Mouse (Mus musculus) heart, adult 11 months (tissue): ENCODE measurements around the gene Taar7d.
"Not testable (repeated sequence)": the region's sequence is repeated elsewhere in the genome, so short reads cannot be mapped to it uniquely, and the experiment has no call there.

Experiments
- DNase-seq: peaks from one replicate; pipeline ENCODE4 v3.0.0; 2022

The Taar7d gene

DNA sequence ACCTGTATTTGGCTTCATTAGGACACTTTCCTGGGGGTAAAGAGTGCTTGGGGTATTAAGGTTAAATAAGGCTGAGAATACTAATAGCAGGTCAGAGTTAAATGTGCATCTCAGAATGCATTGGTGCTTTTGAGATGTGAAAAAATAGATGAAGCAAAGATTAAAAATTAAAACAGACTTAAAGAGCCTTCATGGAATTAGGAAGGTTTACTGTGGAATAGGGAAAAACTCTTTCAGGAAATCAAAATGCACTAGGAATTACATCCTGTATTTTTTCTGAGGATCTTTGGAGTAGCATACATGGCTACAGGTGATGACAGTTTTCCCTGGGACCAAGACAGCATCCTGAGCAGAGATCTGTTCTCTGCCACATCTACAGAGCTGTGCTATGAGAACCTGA, at the start of gene Taar7d:
Gene Taar7d (plus strand): TSS at position 301 of the 400 bp plus-strand sequence.
- DNase-seq, result no peak

DNA sequence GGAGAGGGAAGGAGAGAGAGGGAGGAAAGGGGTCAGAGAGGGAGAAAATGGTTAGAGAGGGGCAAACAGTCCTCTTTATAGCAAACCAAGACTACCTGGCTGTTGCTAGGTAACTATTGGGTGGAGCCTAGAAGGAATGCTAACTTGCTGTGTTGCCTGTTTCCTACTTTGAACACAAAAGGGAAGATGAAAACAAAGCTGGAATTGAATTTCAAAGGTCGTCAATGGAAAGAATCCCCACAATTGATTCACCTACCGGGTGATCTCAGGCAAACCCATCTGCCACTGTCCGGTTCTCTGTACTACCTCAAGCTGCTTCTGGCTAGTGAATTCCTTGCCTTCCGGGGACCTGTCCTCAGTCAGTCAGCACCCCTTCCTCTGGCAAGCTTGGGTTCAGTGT, 49.1 kb upstream of the Taar7d start:
- DNase-seq, result no peak

DNA sequence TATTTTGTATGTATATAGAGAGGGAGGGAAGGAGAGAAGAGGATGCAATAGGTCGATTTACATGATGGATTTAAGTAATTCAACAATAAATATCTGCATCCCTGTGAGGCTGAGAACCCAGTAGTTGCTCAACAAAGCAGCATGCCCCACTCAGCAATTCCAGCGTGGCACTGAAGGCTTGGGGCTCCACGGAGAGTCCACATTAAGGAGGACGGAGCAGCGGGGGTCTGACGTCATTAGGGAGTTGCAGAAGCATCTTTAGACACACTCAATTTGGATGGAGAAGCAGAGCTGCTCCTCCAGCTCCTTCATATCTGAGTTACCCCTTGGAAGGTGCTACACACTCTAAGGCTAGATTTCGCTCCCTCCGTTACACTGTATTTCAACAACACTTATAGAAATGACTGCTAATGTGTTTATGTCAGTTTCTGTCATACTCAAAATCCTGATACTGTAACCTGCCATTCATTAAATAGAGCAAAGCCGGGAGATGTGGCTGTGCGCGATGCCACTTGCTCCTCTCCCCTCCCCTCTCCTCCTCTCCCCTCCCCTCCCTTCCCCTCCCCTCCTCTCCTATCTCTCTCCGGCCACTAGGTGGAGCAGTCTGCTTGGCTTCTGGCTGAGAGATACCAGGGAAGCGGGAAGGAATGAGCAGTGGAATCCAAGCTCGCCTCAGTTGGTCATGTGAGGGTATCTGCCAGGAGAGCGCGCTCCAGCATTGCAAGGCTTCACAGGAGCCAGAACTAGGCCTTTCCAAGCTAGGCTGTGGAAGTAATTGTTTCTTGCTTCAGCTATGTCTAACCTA, 47.9 kb upstream of the Taar7d start:
- peak; percentile 95 for DNase-seq

DNA sequence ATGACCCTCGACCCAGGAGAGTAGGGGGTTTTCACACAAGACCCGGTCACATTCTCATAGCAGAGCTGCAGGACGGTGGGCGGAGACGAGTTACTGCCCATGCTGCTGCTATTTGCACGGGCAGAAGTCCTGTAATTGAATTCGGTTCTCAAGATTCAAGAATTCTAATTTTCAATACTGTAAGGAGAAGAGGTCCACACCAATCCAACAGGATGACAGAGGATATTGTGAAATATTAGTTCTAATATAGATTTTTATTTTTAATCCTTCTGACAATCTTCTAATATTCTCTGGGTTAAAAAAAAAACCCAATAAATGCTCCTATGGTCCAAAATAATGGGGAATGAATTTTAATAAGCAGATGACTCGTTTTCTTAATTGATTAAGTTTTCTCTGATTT, 41.5 kb upstream of the Taar7d start, which contains the start of gene Taar6:
Gene Taar6 (minus strand): TSS at position 101 of the 400 bp plus-strand sequence.
- no peak for DNase-seq

DNA sequence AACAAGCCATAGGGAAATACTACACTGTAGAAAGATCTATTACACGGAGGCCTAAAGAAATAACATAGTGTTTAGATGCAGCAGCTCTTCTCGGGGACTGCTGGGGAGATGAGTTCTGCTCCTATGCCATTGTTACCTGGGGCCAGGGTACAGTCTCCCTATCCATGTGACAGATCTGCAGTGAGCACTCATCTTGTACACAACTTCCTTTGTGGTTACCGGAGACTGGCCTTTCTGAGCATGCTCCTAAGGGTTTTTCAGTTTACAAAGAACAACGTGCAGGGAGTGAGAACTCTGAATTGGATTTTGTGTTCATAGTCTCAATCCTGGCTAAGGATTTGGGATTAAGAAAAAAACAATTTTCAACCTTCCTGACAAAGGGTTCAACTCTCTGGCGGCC, 40.6 kb upstream of the Taar7d start:
- DNase-seq, result no peak

DNA sequence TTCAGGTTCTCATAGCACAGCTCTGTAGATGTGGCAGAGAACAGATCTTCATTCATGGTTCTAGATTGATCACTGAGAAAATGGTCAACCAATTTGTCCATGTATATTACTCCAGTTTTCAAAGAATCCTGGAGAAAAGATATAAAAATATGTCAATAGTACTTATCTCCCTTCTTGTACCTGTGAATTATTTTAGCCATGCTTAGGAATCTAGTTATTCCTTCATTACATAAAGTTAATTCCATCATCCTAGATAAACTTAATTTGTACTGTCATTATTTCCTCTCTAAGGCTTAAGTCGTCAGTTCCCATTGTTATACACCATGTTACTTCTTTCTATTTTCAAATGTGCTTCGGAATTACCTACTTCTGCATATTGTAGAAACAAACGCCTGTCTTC, 33.6 kb upstream of the Taar7d start, which contains the start of gene Taar7a:
Gene Taar7a (minus strand): TSS at position 101 of the 400 bp plus-strand sequence.
- no peak for DNase-seq

DNA sequence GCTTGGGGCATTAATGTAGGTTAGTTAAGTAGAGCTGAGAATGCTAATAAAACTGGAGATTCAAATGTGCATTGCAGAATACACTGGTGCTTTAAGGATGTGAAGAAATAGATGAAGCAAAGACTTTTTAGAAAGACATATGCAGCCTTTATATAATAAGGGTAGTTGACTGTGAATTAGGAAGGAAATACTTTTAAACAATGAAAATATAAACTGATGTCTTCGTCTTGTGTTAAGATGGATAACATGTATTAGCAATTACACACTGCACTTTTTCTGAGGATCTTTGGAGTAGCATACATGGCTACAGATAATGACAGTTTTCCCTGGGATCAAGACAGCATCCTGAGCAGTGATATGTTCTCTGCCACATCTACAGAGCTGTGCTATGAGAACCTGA, 27.4 kb upstream of the Taar7d start, which contains the start of gene Taar7b:
Gene Taar7b (plus strand): TSS at position 301 of the 400 bp plus-strand sequence.
- no peak for DNase-seq

DNA sequence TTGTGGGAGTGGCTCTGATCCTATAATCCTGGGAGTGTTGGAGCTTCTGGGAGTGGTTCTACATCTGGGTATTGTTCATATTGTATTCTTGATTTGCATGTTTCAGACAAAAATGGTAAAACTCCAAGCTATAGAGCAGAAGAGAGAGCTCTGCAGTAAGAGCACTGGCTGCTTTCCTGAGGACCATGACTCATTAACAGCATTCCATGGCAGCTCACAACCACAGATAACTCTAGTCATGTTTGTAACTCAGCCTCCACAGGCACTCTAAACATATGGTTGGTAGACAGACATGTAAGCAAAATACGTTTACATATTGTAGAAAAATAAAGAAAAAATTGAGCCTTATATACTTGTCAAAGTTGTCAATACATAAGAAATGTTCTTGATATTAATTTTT, 20.6 kb upstream of the Taar7d start:
- no peak for DNase-seq

DNA sequence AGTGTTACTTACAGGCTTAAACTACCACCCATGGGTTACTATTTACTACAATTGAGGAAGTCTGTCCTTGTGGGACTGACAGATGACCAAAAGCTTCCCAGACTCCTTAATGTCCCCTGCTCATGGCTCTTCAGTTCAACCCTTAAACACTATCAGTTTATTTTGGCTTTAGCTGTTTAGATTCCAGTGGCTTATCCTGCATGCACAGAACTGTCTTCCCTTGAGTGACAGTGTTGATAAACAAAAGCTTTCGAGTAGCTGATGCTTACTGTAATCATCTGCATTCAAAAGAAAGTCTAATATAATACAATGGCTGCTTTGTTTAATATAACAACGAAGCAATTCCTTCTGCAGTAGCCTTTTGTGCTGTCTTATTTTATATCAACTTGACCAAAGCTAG, 20.0 kb upstream of the Taar7d start:
- DNase-seq, result no peak

DNA sequence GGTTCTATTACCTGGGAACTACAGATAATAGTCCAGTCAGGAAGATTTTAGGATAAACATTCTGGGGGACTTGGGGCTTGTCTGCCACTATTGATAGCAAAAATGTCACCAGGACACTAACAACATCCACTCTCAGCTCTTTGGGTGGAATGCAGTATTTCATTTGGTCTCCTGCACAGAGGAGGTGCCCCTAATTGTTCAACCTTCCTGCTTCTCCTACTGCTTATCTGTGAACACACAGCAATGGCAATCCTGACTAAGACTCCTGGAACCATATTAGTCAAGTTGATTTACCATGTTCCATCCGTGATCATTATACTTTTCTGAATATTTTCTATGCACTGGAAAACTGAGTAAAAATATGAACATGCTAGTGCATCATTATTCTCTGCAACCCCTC, 18.9 kb upstream of the Taar7d start:
- DNase-seq, result no peak

DNA sequence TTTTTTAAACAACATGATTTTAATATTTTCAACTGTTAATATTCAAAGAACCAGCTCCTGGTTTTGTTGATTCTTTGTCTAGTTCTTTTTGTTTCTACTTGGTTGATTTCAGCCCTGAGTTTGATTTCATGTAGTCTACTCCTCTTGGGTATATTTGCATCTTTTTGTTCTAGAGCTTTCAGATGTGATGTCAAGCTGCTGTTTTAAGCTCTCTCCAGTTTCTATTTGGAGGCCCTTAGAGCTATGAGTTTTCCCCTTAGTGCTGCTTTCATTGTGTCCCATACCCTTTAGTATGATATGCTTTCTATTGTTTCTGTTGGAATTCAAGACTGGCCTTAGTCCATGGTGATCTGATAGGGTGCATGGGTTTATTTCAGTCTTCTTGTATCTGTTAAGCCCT, 4.3 kb downstream of the Taar7d start:
- no peak for DNase-seq

DNA sequence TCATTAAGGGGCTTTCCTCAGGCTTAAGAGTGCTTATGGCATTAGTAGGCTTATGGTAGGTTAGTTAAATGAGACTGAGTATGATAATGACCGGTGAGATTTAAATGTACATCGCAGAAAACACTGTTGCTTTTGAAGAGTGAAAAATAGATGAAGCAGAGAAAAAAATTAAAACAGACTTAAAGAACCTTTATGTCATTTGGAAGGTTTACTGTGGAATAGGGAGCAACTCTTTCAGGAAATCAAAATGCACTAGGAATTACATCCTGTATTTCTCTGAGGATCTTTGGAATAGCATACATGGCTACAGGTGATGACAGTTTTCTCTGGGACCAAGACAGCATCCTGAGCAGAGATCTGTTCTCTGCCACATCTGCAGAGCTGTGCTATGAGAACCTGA, 10.3 kb downstream of the Taar7d start, which contains the start of gene Taar7e:
Gene Taar7e (plus strand): TSS at position 301 of the 400 bp plus-strand sequence.
- no peak for DNase-seq

DNA sequence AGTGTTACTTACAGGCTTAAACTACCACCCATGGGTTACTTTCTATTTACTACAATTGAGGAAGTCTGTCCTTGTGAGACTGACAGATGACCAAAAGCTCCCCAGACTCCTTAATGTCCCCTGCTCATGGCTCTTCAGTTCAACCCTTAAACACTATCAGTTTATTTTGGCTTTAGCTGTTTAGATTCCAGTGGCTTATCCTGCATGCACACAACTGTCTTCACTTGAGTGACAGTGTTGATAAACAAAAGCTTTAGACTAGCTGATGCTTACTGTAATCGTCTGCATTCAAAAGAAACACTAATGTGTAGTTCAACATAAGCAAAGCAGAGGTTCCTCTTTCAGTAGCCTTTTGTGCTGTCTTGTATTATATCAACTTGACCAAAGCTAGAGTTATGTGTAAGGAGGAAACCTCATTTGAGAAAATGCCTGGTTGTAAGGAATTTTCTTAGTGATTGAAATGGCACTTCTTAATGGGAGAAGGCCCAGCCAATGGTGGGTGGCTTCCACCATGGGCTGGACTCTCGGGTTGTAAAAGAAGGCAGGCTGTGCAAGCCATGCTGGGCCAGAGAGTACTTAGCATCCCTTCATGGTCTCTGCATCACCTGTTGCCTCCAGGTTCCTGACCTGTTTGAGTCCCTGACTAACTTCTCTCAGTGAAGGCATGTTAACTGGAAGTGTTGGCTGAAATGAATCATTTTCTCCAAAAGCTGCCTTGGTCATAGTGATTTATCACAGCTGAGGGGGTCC, 13.3 kb downstream of the Taar7d start:
- no peak for DNase-seq

DNA sequence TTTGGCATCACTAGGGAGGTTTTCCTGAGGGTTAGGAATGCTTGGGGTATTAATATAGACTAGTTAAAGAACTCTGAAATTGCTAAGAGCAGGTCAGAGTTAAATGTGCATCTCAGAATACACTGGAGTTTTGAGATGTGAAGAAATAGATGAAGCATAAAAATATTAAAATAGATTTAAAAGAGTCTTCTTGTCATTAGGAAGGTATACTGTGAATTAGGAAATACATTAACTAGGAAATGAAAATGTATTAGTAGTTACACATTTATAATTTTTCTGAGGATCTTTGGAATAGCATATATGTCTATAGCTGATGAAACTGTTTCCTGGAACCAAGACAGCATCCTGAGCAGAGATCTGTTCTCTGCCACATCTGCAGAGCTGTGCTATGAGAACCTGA, 22.2 kb downstream of the Taar7d start, which contains the start of gene Taar7f:
Gene Taar7f (plus strand): TSS at position 301 of the 400 bp plus-strand sequence.
- no peak for DNase-seq

DNA sequence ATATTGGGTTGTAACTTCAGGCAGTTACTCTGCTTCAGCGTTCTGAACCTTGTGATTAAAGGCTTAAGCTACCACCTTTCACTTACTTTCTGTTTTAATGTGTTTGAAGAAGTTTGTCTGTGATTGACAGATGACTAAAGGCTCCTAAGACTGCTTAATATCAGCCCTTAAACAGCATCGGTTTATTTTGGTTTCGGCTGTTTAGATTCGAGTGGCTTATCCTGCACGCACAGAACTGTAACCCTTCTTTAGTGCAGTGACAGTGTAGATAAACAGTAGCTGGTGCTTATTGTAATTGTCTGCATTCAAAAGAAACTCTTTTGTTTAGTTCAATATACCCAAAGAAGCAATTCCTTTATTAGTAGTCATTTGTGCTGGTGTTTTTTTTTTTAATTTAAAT, 25.0 kb downstream of the Taar7d start:
- DNase-seq, result no peak

DNA sequence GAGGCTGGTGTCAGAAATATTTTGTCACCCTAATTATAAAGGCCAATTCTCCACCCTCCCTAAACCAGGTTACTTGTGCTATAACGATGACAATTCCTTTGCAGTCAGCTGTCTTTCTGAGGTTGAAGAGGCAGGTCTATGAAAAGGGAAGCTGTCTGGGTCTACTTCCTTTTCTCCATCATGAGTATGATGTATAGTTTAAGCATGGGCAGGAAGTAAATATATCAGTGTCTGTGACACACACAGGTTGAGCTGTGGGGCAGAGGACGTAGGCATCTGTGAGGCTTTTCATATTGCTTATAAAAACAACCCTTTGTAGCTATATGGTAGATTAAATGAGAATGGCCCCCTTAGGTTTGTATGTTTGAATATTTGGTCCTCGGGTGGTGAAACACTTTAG, 32.0 kb downstream of the Taar7d start:
- no peak for DNase-seq

DNA sequence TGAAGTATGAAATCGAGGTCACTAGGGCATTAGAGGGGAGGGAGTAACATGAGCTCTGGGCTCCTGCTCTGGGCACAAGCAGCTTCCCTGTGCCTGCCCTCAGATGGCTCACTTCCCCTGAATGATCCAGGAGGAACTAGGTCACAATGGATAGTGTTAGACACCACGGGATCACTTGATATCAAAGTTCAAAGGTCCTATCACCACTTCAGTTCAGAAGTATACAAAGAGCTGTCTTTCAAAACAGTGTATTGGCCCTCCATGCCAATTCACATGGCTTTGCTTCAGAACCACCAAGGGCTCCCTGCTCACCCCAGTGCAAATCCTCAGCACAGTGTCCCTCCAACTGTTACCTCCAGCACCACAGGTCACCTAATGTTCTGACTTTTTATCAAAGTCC, 47.7 kb downstream of the Taar7d start:
- not testable (repeated sequence) for DNase-seq

DNA sequence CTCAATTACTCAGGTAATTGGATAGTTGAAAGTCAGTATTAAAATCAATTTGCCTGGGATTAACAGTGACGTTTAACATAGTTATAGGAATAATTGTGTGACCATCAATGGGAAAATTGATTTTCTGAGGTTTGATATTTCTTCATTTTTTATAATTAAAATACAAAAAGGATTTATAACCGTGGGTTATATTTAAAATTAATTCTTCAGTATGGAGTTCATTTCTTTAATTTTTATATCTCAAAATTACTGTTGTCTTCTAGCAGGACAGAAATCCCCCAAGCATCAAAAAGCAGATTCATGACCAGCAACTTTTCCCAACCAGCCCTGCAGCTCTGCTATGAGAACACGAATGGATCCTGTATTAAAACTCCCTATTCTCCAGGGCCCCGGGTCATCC, 49.2 kb downstream of the Taar7d start, which contains the start of gene Taar8a:
Gene Taar8a (plus strand): TSS at position 301 of the 400 bp plus-strand sequence.
- not testable (repeated sequence) for DNase-seq
